Mouse (Mus musculus) lung, embryonic 14.5 days (tissue): ENCODE results near the gene Lypd6b. TPM values are rescaled to one million over a fixed set of nuclear protein-coding genes. Genes with fewer than 3 reads are reported as not detected.

Experiments
- ATAC-seq: fragments of 200-750 bp; cut with Nextera tagmentation; 2 replicates; pipeline ENCODE4 v1.8.0; 2017; ENCODE audit warnings: mild to moderate bottlenecking, moderate TSS enrichment, moderate library complexity; ENCODE audit not compliant: insufficient read depth
- DNase-seq: peaks from one replicate; pipeline ENCODE4 v3.0.0-alpha.2; 2015
- H3K27ac ChIP-seq: fragments of 300-500 bp; sonication (generic); 2 replicates; pipeline ENCODE4 v1.5.1; 2014; ENCODE audit warnings: low read depth, mild to moderate bottlenecking, moderate library complexity
- H3K27me3 ChIP-seq: fragments of 300-500 bp; sonication (generic); 2 replicates; pipeline ENCODE4 v1.6.1; 2014; ENCODE audit warnings: low read length, control low read depth; ENCODE audit not compliant: insufficient read depth
- H3K36me3 ChIP-seq: fragments of 300-500 bp; sonication (generic); 2 replicates; pipeline ENCODE4 v1.6.1; 2014; ENCODE audit warnings: control low read depth; ENCODE audit not compliant: insufficient read depth
- H3K4me1 ChIP-seq: fragments of 300-500 bp; sonication (generic); 2 replicates; pipeline ENCODE4 v1.6.1; 2014; ENCODE audit warnings: antibody characterized with exemption, control low read depth; ENCODE audit not compliant: insufficient read depth
- H3K4me2 ChIP-seq: fragments of 300-500 bp; sonication (generic); 2 replicates; pipeline ENCODE4 v1.6.1; 2014; ENCODE audit warnings: mild to moderate bottlenecking
- H3K4me3 ChIP-seq: fragments of 300-500 bp; sonication (generic); 2 replicates; pipeline ENCODE4 v1.5.1; 2014; ENCODE audit warnings: low read depth, low read length
- H3K9ac ChIP-seq: fragments of 300-500 bp; sonication (generic); 2 replicates; pipeline ENCODE4 v1.6.1; 2014
- H3K9me3 ChIP-seq: fragments of 300-500 bp; sonication (generic); 2 replicates; pipeline ENCODE4 v1.6.1; 2016; ENCODE audit warnings: low read depth, low read length, control low read depth
- CTCF ChIP-seq: IDR thresholded peaks from 2 replicates; pipeline ENCODE4 v1.5.1; 2016; ENCODE audit warnings: antibody characterized with exemption, low read depth
- WGBS: fragments of 180-500 bp; shearing (Covaris S2); extraction: QIAGEN DNeasy Blood & Tissue Kit; methylation state at CpG from one replicate; pipeline ENCODE4 v1.1.7; 2014; 5-methylcytosine and 5-hydroxymethylcytosine counted together
- polyA plus RNA-seq: library from polyadenylated mRNA; unstranded; fragments of >200 nt; fragmentation: Nextera tagmentation; extraction: Ambion mirVana; gene quantifications from 2 replicates; pipeline ENCODE4 v1.2.1, GENCODE M21; 2014

The Lypd6b gene
- polyA plus RNA-seq: 1.2 and 2.0 TPM in 2 replicates

DNA sequence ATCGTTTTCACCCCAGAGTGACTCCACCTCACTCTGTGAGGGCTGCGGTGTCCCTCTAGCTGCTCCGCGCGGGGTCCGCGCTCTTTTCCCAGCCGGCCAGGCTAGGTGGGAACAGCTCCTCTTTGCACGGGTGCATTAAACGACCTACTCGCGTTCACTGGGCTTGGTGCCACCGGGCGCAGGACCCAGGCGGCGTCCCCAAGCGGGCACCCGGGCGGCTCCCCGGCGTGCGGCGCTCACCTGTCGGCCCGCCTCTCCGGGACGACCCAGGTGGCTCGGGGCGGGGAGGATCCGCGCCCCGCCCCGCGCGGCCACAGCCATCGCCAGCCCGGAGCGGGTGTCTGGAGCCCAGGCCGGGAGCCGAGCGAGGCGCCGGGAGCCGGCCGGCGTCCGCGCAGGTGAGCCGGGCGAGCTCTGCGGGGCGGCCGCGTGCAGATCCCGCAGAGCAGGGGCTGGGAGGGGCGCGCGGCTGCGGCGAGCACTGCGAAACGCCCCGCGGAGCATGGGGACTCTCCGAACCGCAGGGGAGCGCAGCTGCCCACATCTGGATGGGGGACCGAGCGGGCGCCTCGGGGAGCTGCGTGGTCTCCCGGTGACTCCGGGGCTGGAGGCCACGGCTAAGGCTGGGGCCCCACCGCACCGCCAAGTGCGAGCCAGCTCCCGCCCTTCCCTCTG lies at the start of gene Lypd6b:
TSS of gene Lypd6b (plus strand) at position 313 of the 675 bp plus-strand sequence.
- H3K4me1 ChIP-seq: no peaks in the 10 kb centered on the region; the same call in 1 of the 2 replicates
- ATAC-seq (peak; percentile 55), DNase-seq (peak; percentile 48)
- peaks cover 37% of the 10 kb centered on the region for H3K27me3 ChIP-seq
- peak within 1 kb of the TSS; percentile 50 for H3K9ac ChIP-seq
- no peak within 1 kb of the TSS for H3K27ac ChIP-seq
- peak within 1 kb of the TSS; percentile 99 for H3K4me2 ChIP-seq
- H3K9me3 ChIP-seq: no peaks in the 10 kb centered on the region
- TF ChIP-seq CTCF: no peak
- 1% methylated on average over 73 of the region's 79 CpGs for WGBS
- no peaks in the 10 kb centered on the region for H3K36me3 ChIP-seq
- H3K4me3 ChIP-seq: peak within 1 kb of the TSS; percentile 56

DNA sequence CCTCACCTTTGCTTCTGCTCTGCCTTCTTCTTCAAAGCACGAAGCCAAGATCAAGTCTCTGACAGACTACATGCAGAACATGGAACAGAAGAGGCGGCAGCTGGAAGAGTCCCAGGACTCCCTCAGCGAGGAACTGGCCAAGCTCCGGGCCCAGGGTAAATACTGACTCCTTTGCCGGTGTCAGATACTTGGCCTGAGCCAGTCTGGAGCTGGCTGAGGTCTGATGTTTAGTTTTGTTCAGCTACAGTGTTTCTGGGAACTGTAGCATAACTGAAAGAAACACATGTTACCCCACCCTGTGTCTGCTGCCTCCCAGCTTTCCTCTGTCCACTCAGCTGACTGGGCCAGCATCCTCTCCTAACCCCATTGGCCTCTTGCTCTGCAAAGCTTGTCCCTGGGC lies 48.4 kb upstream of the Lypd6b start:
- Histone ChIP-seq H3K4me2 (no peak overlapping the region), H3K9ac (no peak overlapping the region), H3K4me1 (0 out of 2 replicates have a peak, but pooled peaks cover 5% of the 10 kb centered on the region), H3K27me3 (no peaks in the 10 kb centered on the region), H3K4me3 (no peak overlapping the region), H3K27ac (peak overlapping the region; percentile 54; the same call in 1 of the 2 replicates), H3K36me3 (no peaks in the 10 kb centered on the region), H3K9me3 (no peaks in the 10 kb centered on the region)
- 55% methylated on average over 5 of the region's 5 CpGs for WGBS
- ATAC-seq (peak; percentile 67; the same call in 1 of the 2 replicates), DNase-seq (peak; percentile 68)
- TF ChIP-seq CTCF: no peak

DNA sequence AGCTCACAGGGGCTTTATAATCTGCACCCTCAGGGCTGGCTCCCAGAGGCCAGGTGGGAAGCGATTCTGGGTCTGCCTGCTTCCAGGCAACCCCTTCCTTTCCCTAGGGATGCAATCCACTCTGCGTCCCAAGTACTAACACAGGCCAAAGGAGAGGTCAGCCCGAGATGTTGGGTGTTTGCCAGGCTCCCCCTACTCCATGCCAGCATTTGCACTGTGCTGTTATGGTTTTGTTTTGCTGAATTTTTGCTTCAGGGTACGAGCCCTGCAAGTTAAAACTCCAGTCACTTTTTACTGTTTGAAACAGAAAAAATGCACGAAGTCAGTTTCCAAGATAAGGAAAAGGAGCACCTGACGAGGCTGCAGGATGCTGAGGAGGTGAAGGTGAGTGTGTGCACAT lies 46.5 kb upstream of the Lypd6b start:
- H3K4me3 ChIP-seq: no peak overlapping the region
- WGBS: 46% methylated on average over 6 of the region's 6 CpGs
- H3K9ac ChIP-seq: no peak overlapping the region
- H3K27ac ChIP-seq: no peak overlapping the region
- TF ChIP-seq CTCF: no peak
- no peak overlapping the region for H3K4me2 ChIP-seq
- H3K9me3 ChIP-seq: no peaks in the 10 kb centered on the region
- ATAC-seq (no peak), DNase-seq (peak; percentile 24)
- no peaks in the 10 kb centered on the region for H3K36me3 ChIP-seq
- H3K27me3 ChIP-seq: no peaks in the 10 kb centered on the region
- 0 out of 2 replicates have a peak, but pooled peaks cover 5% of the 10 kb centered on the region for H3K4me1 ChIP-seq

DNA sequence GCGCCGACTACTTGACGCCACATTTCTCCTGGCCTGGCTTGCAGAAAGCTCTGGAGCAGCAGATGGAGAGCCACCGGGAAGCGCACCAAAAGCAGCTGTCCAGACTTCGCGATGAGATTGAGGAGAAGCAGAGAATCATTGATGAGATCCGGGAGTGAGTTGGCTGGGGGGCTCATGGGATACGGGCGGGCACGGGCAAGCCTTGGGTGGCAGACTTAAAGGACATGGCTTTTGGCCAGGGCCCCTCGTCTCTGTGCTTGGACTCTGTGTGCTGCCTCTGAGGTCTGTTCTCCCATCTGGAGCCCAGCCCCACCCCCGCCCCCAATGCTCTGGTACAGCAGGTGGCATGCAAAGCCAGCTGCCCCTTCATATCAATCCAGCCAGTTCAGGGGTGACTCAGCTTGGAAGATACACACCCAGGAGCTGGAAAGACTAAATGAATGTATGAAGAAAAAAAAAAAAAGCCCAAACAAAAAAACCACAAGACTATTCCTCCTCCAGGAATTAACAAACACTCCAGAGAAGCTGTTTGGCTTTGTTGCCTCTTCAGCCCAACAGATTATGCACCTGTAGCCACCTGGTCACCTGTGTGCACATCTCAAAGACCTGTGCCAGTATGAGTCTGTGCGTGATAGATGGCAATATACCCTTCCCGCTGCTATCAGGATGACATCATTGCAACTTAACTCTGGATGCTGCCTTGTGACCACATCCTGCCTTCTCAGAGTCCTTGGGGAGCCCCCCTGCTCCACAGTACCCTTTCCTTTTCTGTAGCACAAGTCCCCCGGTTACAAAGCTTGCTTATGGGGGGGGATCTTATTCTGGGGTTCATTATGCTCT lies 45.4 kb upstream of the Lypd6b start:
- Histone ChIP-seq H3K9me3 (no peaks in the 10 kb centered on the region), H3K4me3 (no peak overlapping the region), H3K27me3 (no peaks in the 10 kb centered on the region), H3K27ac (no peak overlapping the region), H3K9ac (no peak overlapping the region), H3K4me2 (no peak overlapping the region), H3K36me3 (no peaks in the 10 kb centered on the region), H3K4me1 (0 out of 2 replicates have a peak, but pooled peaks cover 5% of the 10 kb centered on the region)
- ATAC-seq (no peak), DNase-seq (no peak)
- WGBS: 71% methylated on average over 16 of the region's 16 CpGs
- TF ChIP-seq CTCF: no peak

DNA sequence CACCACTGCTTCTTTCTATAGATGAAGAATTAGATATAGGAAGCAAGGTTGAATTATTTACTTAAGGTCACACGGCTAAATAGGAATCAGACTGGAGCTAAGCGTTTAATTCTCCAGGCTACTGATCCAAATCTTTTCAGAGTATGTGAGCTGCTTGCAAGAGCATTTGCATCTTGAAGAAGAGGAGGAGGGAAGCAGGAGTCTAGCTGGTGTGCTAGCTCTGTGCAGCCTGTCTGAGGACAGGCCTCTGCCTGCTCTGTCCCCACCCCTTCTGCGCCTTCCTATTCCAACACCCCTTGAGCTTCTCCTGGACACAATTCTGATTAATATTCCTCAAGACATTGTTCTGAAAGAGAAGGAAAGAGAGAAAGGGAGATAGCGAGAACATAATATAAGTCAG lies 44.6 kb upstream of the Lypd6b start:
- TF ChIP-seq CTCF: no peak

DNA sequence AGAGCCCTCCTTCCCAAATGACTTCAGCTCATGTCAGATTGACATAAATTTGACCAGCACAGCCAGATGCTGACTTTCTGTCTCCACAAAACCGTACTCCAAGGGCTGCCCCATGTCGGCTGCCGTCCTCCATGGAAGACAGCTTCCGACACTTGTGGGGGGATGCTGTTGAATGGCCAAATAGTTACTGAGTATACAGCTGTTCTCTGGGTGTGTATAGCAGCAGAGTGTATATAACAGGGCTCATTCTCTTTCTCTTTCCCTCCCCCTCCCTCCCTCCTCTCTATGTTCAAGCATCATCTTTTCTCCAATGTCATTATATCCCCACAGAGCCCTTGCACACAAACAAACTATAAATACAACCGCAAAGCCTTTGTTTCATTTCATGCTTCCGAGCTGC lies 43.7 kb upstream of the Lypd6b start:
- DNase-seq (no peak), ATAC-seq (no peak)
- H3K9me3 ChIP-seq: no peaks in the 10 kb centered on the region
- 0 out of 2 replicates have a peak, but pooled peaks cover 5% of the 10 kb centered on the region for H3K4me1 ChIP-seq
- no peaks in the 10 kb centered on the region for H3K36me3 ChIP-seq
- H3K27me3 ChIP-seq: no peaks in the 10 kb centered on the region
- H3K9ac ChIP-seq: no peak overlapping the region
- WGBS: 50% methylated on average over 6 of the region's 6 CpGs
- H3K27ac ChIP-seq: no peak overlapping the region
- no peak overlapping the region for H3K4me3 ChIP-seq
- TF ChIP-seq CTCF: no peak
- H3K4me2 ChIP-seq: no peak overlapping the region

More for the DNA sequence above, 44.6 kb upstream of the Lypd6b start:
- H3K4me3 ChIP-seq: no peak overlapping the region
- H3K4me1 ChIP-seq: 0 out of 2 replicates have a peak, but pooled peaks cover 5% of the 10 kb centered on the region
- no peak overlapping the region for H3K9ac ChIP-seq
- H3K27me3 ChIP-seq: no peaks in the 10 kb centered on the region
- H3K36me3 ChIP-seq: no peaks in the 10 kb centered on the region
- 76% methylated on average over 4 of the region's 4 CpGs for WGBS
- no peak for DNase-seq
- no peak overlapping the region for H3K4me2 ChIP-seq
- no peaks in the 10 kb centered on the region for H3K9me3 ChIP-seq
- ATAC-seq: no peak
- H3K27ac ChIP-seq: no peak overlapping the region
